Mouse (Mus musculus): ENCODE results near the gene Tmem256. TPM values are rescaled to one million over a fixed set of nuclear protein-coding genes. Genes with fewer than 3 reads are reported as not detected.

Gene Tmem256
- polyA plus RNA-seq, 1 experiment from 2014 or later: 276 TPM

DNA sequence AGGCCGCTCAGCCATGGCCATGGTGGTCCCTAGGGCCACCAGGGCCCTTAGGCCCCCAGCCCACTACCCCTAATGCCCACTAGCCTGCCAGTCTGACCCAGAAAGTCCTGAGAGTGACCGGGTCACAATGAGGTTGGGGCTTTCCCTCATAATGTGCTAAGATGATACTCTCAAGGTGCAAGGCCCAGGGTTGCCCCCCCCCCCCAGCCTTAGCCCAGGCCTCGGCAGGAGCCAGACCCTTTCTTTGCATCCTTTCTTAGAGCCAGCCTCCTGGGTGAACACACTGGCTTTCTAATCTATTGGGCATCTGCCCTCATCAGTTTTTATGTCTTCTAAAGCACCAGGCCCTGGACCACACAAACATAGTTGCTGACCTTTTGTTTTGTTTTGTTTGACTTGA, 16.2 kb upstream of the Tmem256 start, which contains the start of gene Spem1:
Spem1 (minus strand) TSS at position 101 of the 400 bp plus-strand sequence.
- 76% methylated on average over 3 of the region's 3 CpGs for WGBS
- DNase-seq (ENCODE audit: low spot score) (no peak), ATAC-seq (ENCODE audit: low FRiP score) (no peak)
- peaks cover 9% of the 10 kb centered on the region for H3K36me3 ChIP-seq (ENCODE audit: control insufficient read depth, insufficient read depth, low read length)
- H3K9me3 ChIP-seq (ENCODE audit: control insufficient read depth, low read length): no peaks in the 10 kb centered on the region
- H3K4me2 ChIP-seq (replicated peaks; ENCODE audit: low read depth, low read length): no peak within 1 kb of the TSS
- H3K9ac ChIP-seq (ENCODE audit: low read depth, low read length): no peak within 1 kb of the TSS
- H3K4me1 ChIP-seq (replicated peaks; ENCODE audit: control insufficient read depth, insufficient read depth, low read length): no peaks in the 10 kb centered on the region; the same call in 1 of the 2 replicates
- H3K27me3 ChIP-seq (ENCODE audit: control insufficient read depth, insufficient read depth, low read length): no peaks in the 10 kb centered on the region
- H3K4me3 ChIP-seq (ENCODE audit: low read depth, low read length): no peak within 1 kb of the TSS
- H3K27ac ChIP-seq (ENCODE audit: low read depth, low read length): no peak within 1 kb of the TSS

DNA sequence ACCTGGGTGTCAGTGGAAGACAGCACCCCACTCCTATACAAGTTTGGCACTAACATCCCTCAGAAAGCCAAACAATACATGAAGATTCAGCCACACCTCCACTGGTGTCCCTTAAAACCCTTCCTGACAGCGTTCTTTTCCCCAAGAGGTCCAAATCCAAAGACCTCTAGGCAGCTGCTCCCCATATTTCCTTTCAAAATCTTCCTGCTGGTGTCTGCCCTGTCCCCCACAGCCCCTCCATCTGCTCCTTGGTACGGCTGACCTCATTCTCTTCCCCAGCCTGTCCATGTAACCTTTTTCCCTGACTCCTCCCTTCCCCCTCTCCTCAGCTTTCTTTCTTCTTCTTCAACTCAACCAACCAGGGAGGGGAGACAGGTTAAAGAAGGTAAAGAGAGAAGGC, 14.9 kb upstream of the Tmem256 start:
- DNase-seq (ENCODE audit: low spot score): no peak
- WGBS: 72% methylated on average over 2 of the region's 2 CpGs
- Histone ChIP-seq H3K4me3 (ENCODE audit: low read depth, low read length) (no peak overlapping the region), H3K27me3 (ENCODE audit: control insufficient read depth, insufficient read depth, low read length) (no peaks in the 10 kb centered on the region), H3K27ac (ENCODE audit: low read depth, low read length) (no peak overlapping the region), H3K4me2 (replicated peaks; ENCODE audit: low read depth, low read length) (no peak overlapping the region), H3K9me3 (ENCODE audit: control insufficient read depth, low read length) (no peaks in the 10 kb centered on the region), H3K4me1 (replicated peaks; ENCODE audit: control insufficient read depth, insufficient read depth, low read length) (no peaks in the 10 kb centered on the region; the same call in 1 of the 2 replicates), H3K9ac (ENCODE audit: low read depth, low read length) (no peak overlapping the region), H3K36me3 (ENCODE audit: control insufficient read depth, insufficient read depth, low read length) (peaks cover 12% of the 10 kb centered on the region)
- no peak for ATAC-seq (ENCODE audit: low FRiP score)

DNA sequence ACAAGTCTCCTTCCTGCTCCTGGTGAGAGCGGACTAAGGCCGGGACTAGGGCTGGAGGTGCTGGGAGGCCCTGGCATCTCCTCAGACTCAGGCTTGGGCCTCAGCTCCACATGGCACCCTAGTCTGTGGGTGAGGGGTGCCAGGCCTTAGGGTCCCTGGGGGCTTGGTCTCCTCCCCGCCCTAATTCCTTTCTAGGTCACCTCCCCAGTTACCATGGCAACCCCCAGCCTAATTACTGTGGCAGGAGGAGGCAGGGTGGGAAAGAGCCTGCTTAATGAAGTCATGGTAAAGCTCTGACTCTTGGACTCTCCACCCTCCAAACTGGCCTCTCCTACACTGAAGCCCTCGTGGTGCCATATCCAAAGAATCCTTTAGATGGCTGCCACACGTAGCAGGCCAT, 9.5 kb upstream of the Tmem256 start:
- ATAC-seq (ENCODE audit: low FRiP score) (no peak), DNase-seq (ENCODE audit: low spot score) (no peak)
- Histone ChIP-seq H3K9me3 (ENCODE audit: control insufficient read depth, low read length) (no peaks in the 10 kb centered on the region), H3K4me3 (ENCODE audit: low read depth, low read length) (no peak overlapping the region), H3K4me2 (replicated peaks; ENCODE audit: low read depth, low read length) (no peak overlapping the region), H3K9ac (ENCODE audit: low read depth, low read length) (no peak overlapping the region), H3K4me1 (replicated peaks; ENCODE audit: control insufficient read depth, insufficient read depth, low read length) (peaks cover 3% of the 10 kb centered on the region; the same call in 1 of the 2 replicates), H3K27me3 (ENCODE audit: control insufficient read depth, insufficient read depth, low read length) (peaks cover under 1% of the 10 kb centered on the region; the same call in 1 of the 2 replicates), H3K36me3 (ENCODE audit: control insufficient read depth, insufficient read depth, low read length) (peaks cover 15% of the 10 kb centered on the region), H3K27ac (ENCODE audit: low read depth, low read length) (no peak overlapping the region)
- WGBS: 70% methylated on average over 5 of the region's 5 CpGs

DNA sequence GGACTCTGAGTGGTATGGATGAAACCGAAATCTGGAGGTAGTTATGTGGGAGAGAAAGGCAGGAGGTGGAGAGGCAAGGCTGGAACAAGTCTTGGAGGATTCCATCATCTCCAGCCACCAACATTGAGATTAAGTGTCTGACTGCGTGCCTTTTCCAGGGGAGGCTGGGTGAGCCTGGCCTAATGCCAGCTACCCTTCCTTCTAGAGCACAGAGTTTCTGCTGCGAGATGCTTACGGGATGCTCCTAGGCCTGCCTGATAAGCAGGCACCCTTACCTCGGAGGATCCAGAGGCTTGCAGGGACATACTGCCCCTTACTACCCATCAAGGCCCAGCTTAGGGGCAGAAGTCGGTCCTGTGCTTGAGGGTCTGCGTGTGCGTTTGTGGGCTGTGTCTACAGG, 4.8 kb upstream of the Tmem256 start:
- Histone ChIP-seq H3K36me3 (ENCODE audit: control insufficient read depth, insufficient read depth, low read length) (peaks cover 4% of the 10 kb centered on the region; the same call in 1 of the 2 replicates), H3K9ac (ENCODE audit: low read depth, low read length) (peak overlapping the region; percentile 90), H3K9me3 (ENCODE audit: control insufficient read depth, low read length) (no peaks in the 10 kb centered on the region), H3K4me3 (ENCODE audit: low read depth, low read length) (peak overlapping the region; percentile 85; the same call in 1 of the 2 replicates), H3K4me2 (replicated peaks; ENCODE audit: low read depth, low read length) (peak overlapping the region; percentile 92), H3K27ac (ENCODE audit: low read depth, low read length) (no peak overlapping the region), H3K27me3 (ENCODE audit: control insufficient read depth, insufficient read depth, low read length) (peaks cover 2% of the 10 kb centered on the region; the same call in 1 of the 2 replicates), H3K4me1 (replicated peaks; ENCODE audit: control insufficient read depth, insufficient read depth, low read length) (peaks cover 14% of the 10 kb centered on the region)
- WGBS: 55% methylated on average over 8 of the region's 8 CpGs
- DNase-seq (ENCODE audit: low spot score) (no peak), ATAC-seq (ENCODE audit: low FRiP score) (no peak)

DNA sequence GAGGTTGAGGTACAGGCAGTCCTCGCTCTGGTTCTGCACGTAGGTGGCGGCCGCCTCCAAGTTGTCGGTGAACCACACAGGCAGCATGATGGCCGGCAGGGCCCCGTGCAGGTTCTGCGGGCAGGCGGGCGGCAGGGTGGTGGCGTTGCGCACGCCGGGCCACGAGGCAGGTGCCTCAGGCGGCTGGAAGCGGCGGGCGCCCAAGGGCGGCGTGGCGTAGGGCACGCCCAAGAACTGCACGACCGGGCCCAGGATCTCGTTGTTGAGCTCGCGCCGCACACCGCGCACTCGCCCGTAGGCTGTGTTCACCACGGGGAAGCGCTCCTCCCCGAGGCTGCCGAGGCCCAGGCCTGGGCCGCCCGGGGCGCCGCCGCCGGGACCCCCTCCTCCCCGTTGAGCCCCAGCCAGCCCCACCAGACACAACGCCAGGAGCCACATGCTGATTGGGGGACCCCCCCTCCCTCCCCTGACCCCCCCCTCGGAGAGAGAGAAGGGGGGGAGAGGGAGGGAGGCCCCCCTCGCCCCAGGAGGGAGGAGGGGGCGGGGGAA, 4.2 kb upstream of the Tmem256 start:
- H3K27ac ChIP-seq (ENCODE audit: low read depth, low read length): peak overlapping the region; percentile 47
- H3K9ac ChIP-seq (ENCODE audit: low read depth, low read length): peak overlapping the region; percentile 90
- 8% methylated on average over 38 of the region's 48 CpGs for WGBS
- peak overlapping the region; percentile 85 for H3K4me3 ChIP-seq (ENCODE audit: low read depth, low read length)
- DNase-seq (ENCODE audit: low spot score) (peak; percentile 57), ATAC-seq (ENCODE audit: low FRiP score) (no peak)
- H3K4me1 ChIP-seq (replicated peaks; ENCODE audit: control insufficient read depth, insufficient read depth, low read length): peaks cover 17% of the 10 kb centered on the region
- no peaks in the 10 kb centered on the region for H3K9me3 ChIP-seq (ENCODE audit: control insufficient read depth, low read length)
- peaks cover 4% of the 10 kb centered on the region; the same call in 1 of the 2 replicates for H3K36me3 ChIP-seq (ENCODE audit: control insufficient read depth, insufficient read depth, low read length)
- peak overlapping the region; percentile 92 for H3K4me2 ChIP-seq (replicated peaks; ENCODE audit: low read depth, low read length)
- H3K27me3 ChIP-seq (ENCODE audit: control insufficient read depth, insufficient read depth, low read length): peaks cover 2% of the 10 kb centered on the region; the same call in 1 of the 2 replicates

DNA sequence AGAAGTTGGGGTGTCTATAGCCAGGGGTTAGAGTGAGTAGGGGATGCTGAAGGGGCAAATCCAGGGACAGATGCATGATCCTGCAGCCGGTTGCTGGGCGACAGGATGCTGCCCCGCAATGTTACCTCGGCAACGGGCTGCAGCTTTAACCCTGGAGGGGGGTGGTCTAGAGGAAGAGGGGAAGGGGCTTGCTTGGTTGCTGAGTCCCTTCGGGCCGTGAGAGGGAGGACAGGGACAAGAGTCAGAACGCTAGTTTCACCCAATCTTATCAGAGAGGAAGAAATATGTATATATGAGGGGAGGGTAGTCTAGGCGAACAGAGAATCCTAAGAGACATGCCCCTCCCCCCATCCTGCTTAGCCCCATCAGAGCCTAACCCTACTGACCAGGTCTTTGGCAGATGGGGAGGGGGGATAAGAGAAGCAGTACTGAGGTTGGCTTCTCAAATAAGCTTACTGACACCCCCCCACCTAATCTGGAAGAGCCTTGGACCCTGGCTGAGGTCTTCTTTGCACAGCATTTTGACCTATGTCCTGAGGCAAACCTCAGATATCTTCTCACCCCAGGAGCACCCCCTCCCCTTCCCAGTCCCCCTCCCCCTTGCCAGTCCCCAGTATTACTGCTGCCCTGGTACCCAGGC, 2.9 kb upstream of the Tmem256 start:
- peak; percentile 79 for DNase-seq (ENCODE audit: low spot score)
- Histone ChIP-seq H3K9ac (ENCODE audit: low read depth, low read length) (peak overlapping the region; percentile 90), H3K27me3 (ENCODE audit: control insufficient read depth, insufficient read depth, low read length) (peaks cover 2% of the 10 kb centered on the region; the same call in 1 of the 2 replicates), H3K27ac (ENCODE audit: low read depth, low read length) (peak overlapping the region; percentile 92; the same call in 1 of the 2 replicates), H3K9me3 (ENCODE audit: control insufficient read depth, low read length) (no peaks in the 10 kb centered on the region), H3K4me1 (replicated peaks; ENCODE audit: control insufficient read depth, insufficient read depth, low read length) (peaks cover 20% of the 10 kb centered on the region), H3K4me3 (ENCODE audit: low read depth, low read length) (peak overlapping the region; percentile 85), H3K4me2 (replicated peaks; ENCODE audit: low read depth, low read length) (peak overlapping the region; percentile 92), H3K36me3 (ENCODE audit: control insufficient read depth, insufficient read depth, low read length) (peaks cover 4% of the 10 kb centered on the region; the same call in 1 of the 2 replicates)
- WGBS: 1% methylated on average over 9 of the region's 9 CpGs
- no peak for ATAC-seq (ENCODE audit: low FRiP score)

DNA sequence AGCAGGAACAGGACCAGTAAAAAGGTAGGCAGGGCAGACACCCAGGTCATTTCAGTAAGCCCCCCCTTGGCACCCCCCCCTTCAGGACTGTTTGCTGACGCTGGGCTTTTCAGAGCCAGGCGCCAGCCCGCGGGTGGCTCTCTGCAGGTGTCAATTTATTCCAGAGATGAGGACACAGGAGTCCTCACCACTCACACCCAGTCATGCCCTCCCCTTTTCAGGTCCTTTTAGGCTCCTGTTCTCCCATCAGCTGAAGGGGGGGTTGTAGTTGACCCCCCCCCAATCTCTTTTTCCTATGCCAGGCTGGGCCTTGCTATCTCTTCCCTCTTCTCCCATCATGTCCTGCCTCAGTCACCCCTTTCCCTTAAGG, 2.4 kb upstream of the Tmem256 start:
- Histone ChIP-seq H3K36me3 (ENCODE audit: control insufficient read depth, insufficient read depth, low read length) (peaks cover 4% of the 10 kb centered on the region; the same call in 1 of the 2 replicates), H3K9me3 (ENCODE audit: control insufficient read depth, low read length) (no peaks in the 10 kb centered on the region), H3K9ac (ENCODE audit: low read depth, low read length) (peak overlapping the region; percentile 90), H3K4me1 (replicated peaks; ENCODE audit: control insufficient read depth, insufficient read depth, low read length) (peaks cover 20% of the 10 kb centered on the region), H3K27me3 (ENCODE audit: control insufficient read depth, insufficient read depth, low read length) (peaks cover 2% of the 10 kb centered on the region; the same call in 1 of the 2 replicates), H3K4me3 (ENCODE audit: low read depth, low read length) (peak overlapping the region; percentile 85), H3K4me2 (replicated peaks; ENCODE audit: low read depth, low read length) (peak overlapping the region; percentile 92), H3K27ac (ENCODE audit: low read depth, low read length) (peak overlapping the region; percentile 92)
- WGBS: 0% methylated on average over 4 of the region's 4 CpGs
- ATAC-seq (ENCODE audit: low FRiP score) (no peak), DNase-seq (ENCODE audit: low spot score) (peak; percentile 33)

DNA sequence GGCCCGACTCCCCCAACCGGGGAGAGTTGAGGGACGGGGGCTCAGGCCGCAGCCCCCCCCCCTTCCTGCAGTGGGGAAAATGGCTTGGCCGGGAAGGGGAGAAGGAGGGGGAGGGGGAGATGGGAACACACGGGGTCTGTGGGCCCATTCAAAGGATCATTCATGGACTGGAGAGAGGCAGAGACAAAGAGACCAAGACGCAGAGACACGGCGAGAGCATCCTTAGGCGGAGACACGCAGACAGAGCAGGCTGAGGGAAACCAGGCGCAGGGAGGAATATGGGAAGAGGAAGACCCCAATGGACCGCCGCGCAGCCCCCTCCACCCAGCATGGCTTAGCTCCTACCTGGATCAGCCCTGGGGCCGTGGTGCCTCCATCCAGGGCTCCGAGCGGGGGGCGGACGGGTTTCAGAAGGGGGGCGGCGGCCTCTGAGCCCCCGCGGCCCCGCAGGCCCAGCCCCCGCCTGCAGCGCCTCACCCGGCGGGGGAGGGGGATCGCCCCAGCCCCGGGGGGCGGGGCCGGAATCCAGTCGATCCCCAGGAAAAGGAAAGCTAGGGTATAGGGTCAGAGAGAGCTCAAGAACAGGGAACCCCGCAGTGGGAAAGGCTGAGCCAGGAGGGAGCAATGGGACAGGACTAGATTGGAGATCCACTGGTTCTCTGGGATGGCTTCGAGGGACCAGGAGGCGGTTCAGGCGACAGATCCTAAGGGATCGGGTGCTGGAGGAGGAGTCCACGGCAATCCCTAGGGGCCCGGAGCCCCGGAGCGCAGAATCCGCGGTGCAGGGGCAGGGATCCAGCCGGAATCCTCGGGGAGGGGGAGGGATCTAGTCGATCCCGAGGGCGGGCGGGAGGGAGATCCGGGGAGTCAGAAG, 1.4 kb upstream of the Tmem256 start:
- no peaks in the 10 kb centered on the region for H3K9me3 ChIP-seq (ENCODE audit: control insufficient read depth, low read length)
- peaks cover 20% of the 10 kb centered on the region for H3K4me1 ChIP-seq (replicated peaks; ENCODE audit: control insufficient read depth, insufficient read depth, low read length)
- peak overlapping the region; percentile 92 for H3K27ac ChIP-seq (ENCODE audit: low read depth, low read length)
- peak overlapping the region; percentile 92 for H3K4me2 ChIP-seq (replicated peaks; ENCODE audit: low read depth, low read length)
- H3K36me3 ChIP-seq (ENCODE audit: control insufficient read depth, insufficient read depth, low read length): peaks cover 4% of the 10 kb centered on the region; the same call in 1 of the 2 replicates
- H3K27me3 ChIP-seq (ENCODE audit: control insufficient read depth, insufficient read depth, low read length): peaks cover 2% of the 10 kb centered on the region; the same call in 1 of the 2 replicates
- ATAC-seq (ENCODE audit: low FRiP score): peak; percentile 11
- under 1% methylated on average over 42 of the region's 52 CpGs for WGBS
- DNase-seq (ENCODE audit: low spot score): peak; percentile 64
- peak overlapping the region; percentile 90 for H3K9ac ChIP-seq (ENCODE audit: low read depth, low read length)
- H3K4me3 ChIP-seq (ENCODE audit: low read depth, low read length): peak overlapping the region; percentile 85
